Comparison of ENCODE assay signal across 11 mouse cellular contexts in genomic region chr8:125174237-125174636, GRCm38 (mm10).
DNase-seq lines count a peak whose midpoint lies in the region; ATAC-seq and TF ChIP-seq lines count a peak whose summit lies in the region.
"Had no signal": no experiment of that assay in that cellular context is flagged by ENCODE, and none has a peak within 500 bp of the region (broad histone marks: within the 10 kb centered on the region; RNA-seq: fewer than 3 reads in every experiment).

No protein-coding gene starts in this region.

- intact Hi-C loops in heart, adult 2 months (cut with DNase I), result no loop called here

- ATAC-seq in stomach, postnatal 0 days (ENCODE audit: low FRiP score, low TSS enrichment), result no peak
- ATAC-seq: Patski had no signal

- no peak overlapping the region for H3K4me2 ChIP-seq in stomach, postnatal 0 days (replicated peaks; ENCODE audit: low read depth)
- H3K4me2 ChIP-seq: embryonic facial prominence, embryonic 15.5 days; midbrain, embryonic 11.5 days had no signal

- peak; percentile 46 to 52 for DNase-seq in heart, adult 2 months
- DNase-seq in heart, adult 11 months, result no peak
- DNase-seq in NIH3T3 (ENCODE audit: low read depth), result peak; percentile 62
- DNase-seq in heart, adult 9 months (ENCODE audit: low spot score in 2 of 2), result peak; percentile 20 to 44
- DNase-seq in kidney, postnatal 4 days, result peak; percentile 78 to 83
- no peak for DNase-seq in T-cell, adult 2 months (ENCODE audit: low spot score)
- DNase-seq in natural killer cell, adult 2 months (ENCODE audit: low spot score in 2 of 2), result no peak
- DNase-seq in stomach, postnatal 0 days (ENCODE audit: low spot score), result no peak

- no peak overlapping the region for H3K4me3 ChIP-seq in heart, adult 2 months
- H3K4me3 ChIP-seq in stomach, postnatal 0 days (ENCODE audit: low read depth, low read length), result no peak overlapping the region
- H3K4me3 ChIP-seq: embryonic facial prominence, embryonic 15.5 days had no signal

- H3K27ac ChIP-seq in heart, adult 2 months, result peak overlapping the region; percentile 21
- H3K27ac ChIP-seq in stomach, postnatal 0 days (replicated peaks), result no peak overlapping the region
- H3K27ac ChIP-seq: embryonic facial prominence, embryonic 15.5 days had no signal

- no peaks in the 10 kb centered on the region for H3K36me3 ChIP-seq in heart, adult 2 months (ENCODE audit: control insufficient read depth, insufficient read depth, low read length)
- H3K36me3 ChIP-seq in stomach, postnatal 0 days (ENCODE audit: control insufficient read depth, insufficient read depth, low read length), result no peaks in the 10 kb centered on the region
- H3K36me3 ChIP-seq: embryonic facial prominence, embryonic 15.5 days had no signal

- WGBS in heart, adult 2 months, result 42% methylated on average over 7 of the region's 7 CpGs
- WGBS in stomach, postnatal 0 days, result 50% methylated on average over 7 of the region's 7 CpGs

- peaks cover 2% of the 10 kb centered on the region; the same call in 1 of the 2 replicates for H3K4me1 ChIP-seq in heart, adult 2 months (ENCODE audit: control insufficient read depth, insufficient read depth, low read length)
- H3K4me1 ChIP-seq in stomach, postnatal 0 days (replicated peaks; ENCODE audit: control insufficient read depth, insufficient read depth), result no peaks in the 10 kb centered on the region
- H3K4me1 ChIP-seq: embryonic facial prominence, embryonic 15.5 days had no signal

- TF ChIP-seq CTCF in heart, adult 2 months (IDR thresholded peaks at IDR 0.05), result no peak
- TF ChIP-seq CTCF in stomach, postnatal 0 days (IDR thresholded peaks at IDR 0.05; ENCODE audit: low read depth), result no peak

- TF ChIP-seq POLR2A in heart, adult 2 months (IDR thresholded peaks at IDR 0.05; ENCODE audit: insufficient read depth, low read depth, low read length), result no peak

- H3K27me3 ChIP-seq in heart, adult 2 months (ENCODE audit: control insufficient read depth, insufficient read depth, low read length), result no peaks in the 10 kb centered on the region
- no peaks in the 10 kb centered on the region for H3K27me3 ChIP-seq in stomach, postnatal 0 days (ENCODE audit: control insufficient read depth, insufficient read depth, low read length)
- H3K27me3 ChIP-seq: embryonic facial prominence, embryonic 15.5 days had no signal

- no peak overlapping the region for H3K9ac ChIP-seq in heart, adult 2 months (ENCODE audit: low read depth, low read length)
- no peak overlapping the region for H3K9ac ChIP-seq in stomach, postnatal 0 days (ENCODE audit: low read length)
- H3K9ac ChIP-seq: embryonic facial prominence, embryonic 15.5 days had no signal

- H3K79me2 ChIP-seq in heart, adult 2 months (replicated peaks; ENCODE audit: control insufficient read depth, insufficient read depth, low read length), result no peaks in the 10 kb centered on the region

- H3K9me3 ChIP-seq in stomach, postnatal 0 days (ENCODE audit: control insufficient read depth, low read length), result no peaks in the 10 kb centered on the region
- H3K9me3 ChIP-seq: embryonic facial prominence, embryonic 15.5 days had no signal

- TF ChIP-seq EP300 in heart, adult 2 months (IDR thresholded peaks at IDR 0.05; ENCODE audit: insufficient read depth, low read depth, low read length), result no peak
- no peak for TF ChIP-seq EP300 in stomach, postnatal 0 days (optimal IDR thresholded peaks at IDR 0.05)

Comparison
In these comparisons a context has a peak if more than half of its experiments do, and no peak if none do; other contexts are left out.
1. DNase-seq: peak in heart, adult 2 months (2 of 2), NIH3T3 (single experiment), heart, adult 9 months (2 of 2) and kidney, postnatal 4 days (2 of 2); none in heart, adult 11 months (single experiment), T-cell, adult 2 months (single experiment), natural killer cell, adult 2 months (0 of 2) and stomach, postnatal 0 days (single experiment).